Mouse (Mus musculus) myocyte (in vitro differentiated cells): ENCODE measurements around the gene Ccdc190. TPM values are rescaled to one million over a fixed set of nuclear protein-coding genes. Genes with fewer than 3 reads are reported as not detected.

ENCODE experiments used
- H3K27me3 ChIP-seq: one replicate; pipeline ENCODE4 v1.6.1; 2011; ENCODE audit not compliant: control insufficient read depth, insufficient read depth, insufficient read length
- H3K36me3 ChIP-seq: one replicate; pipeline ENCODE4 v1.6.1; 2011; ENCODE audit not compliant: control insufficient read depth, insufficient read depth
- H3K4me2 ChIP-seq: one replicate; pipeline ENCODE4 v1.6.1; 2011; ENCODE audit warnings: low read depth, control low read depth
- H3K4me3 ChIP-seq: one replicate; pipeline ENCODE4 v1.5.1; 2011; ENCODE audit warnings: mild to moderate bottlenecking, control low read depth, moderate library complexity
- H3K79me2 ChIP-seq: one replicate; pipeline ENCODE4 v1.6.1; 2011; ENCODE audit not compliant: control insufficient read depth, insufficient read depth
- H3ac ChIP-seq: one replicate; pipeline ENCODE4 v1.6.1; 2011; ENCODE audit not compliant: control insufficient read depth, insufficient read length
- CEBPB ChIP-seq: IDR thresholded peaks from 2 replicates; pipeline ENCODE4 v1.6.1; 2011; ENCODE audit warnings: mild to moderate bottlenecking, moderate library complexity; ENCODE audit not compliant: poor library complexity, insufficient read depth, severe bottlenecking
- E2F4 ChIP-seq: IDR thresholded peaks from one replicate; pipeline ENCODE4 v1.6.1; 2011; ENCODE audit warnings: mild to moderate bottlenecking, control low read depth, moderate library complexity; ENCODE audit not compliant: insufficient read depth
- MAX ChIP-seq: IDR thresholded peaks from one replicate; pipeline ENCODE4 v1.6.1; 2011; ENCODE audit warnings: low read depth, mild to moderate bottlenecking, control low read depth
- MYOD1 ChIP-seq, 3 experiments: IDR thresholded peaks; one replicate each; pipeline ENCODE4 v1.6.1; 2011; ENCODE audit warnings: control low read depth in 2 of 3, low read depth in 2 of 3, mild to moderate bottlenecking in 2 of 3, moderate library complexity in 1 of 3; ENCODE audit not compliant: insufficient read length in 2 of 3, control insufficient read depth in 1 of 3
- MYOG ChIP-seq, 3 experiments: IDR thresholded peaks; one replicate each; pipeline ENCODE4 v1.6.1; 2011; ENCODE audit warnings: control low read depth in 2 of 3, low read depth in 2 of 3, mild to moderate bottlenecking in 2 of 3; ENCODE audit not compliant: insufficient read length in 2 of 3, control insufficient read depth in 1 of 3, insufficient read depth in 1 of 3
- POLR2A ChIP-seq: IDR thresholded peaks from one replicate; pipeline ENCODE4 v1.6.1; 2011; ENCODE audit warnings: low read depth, mild to moderate bottlenecking, control low read depth, moderate library complexity; ENCODE audit not compliant: insufficient read length
- POLR2AphosphoS2 ChIP-seq: IDR thresholded peaks from one replicate; pipeline ENCODE4 v1.6.1; 2011; ENCODE audit warnings: low read depth, control low read depth; ENCODE audit not compliant: insufficient read length
- REST ChIP-seq: IDR thresholded peaks from one replicate; pipeline ENCODE4 v1.6.1; 2011; ENCODE audit warnings: mild to moderate bottlenecking, control low read depth, moderate library complexity; ENCODE audit not compliant: insufficient read depth, insufficient read length
- SRF ChIP-seq: IDR thresholded peaks from one replicate; pipeline ENCODE4 v1.6.1; 2011; ENCODE audit warnings: low read depth; ENCODE audit not compliant: control insufficient read depth, insufficient read length
- TCF12 ChIP-seq: IDR thresholded peaks from one replicate; pipeline ENCODE4 v1.6.1; 2011; ENCODE audit warnings: mild to moderate bottlenecking, control low read depth; ENCODE audit not compliant: poor library complexity, insufficient read depth, severe bottlenecking
- TCF3 ChIP-seq: IDR thresholded peaks from one replicate; pipeline ENCODE4 v1.6.1; 2011; ENCODE audit warnings: low read depth, control low read depth; ENCODE audit not compliant: insufficient read length
- USF1 ChIP-seq: IDR thresholded peaks from one replicate; pipeline ENCODE4 v1.6.1; 2011; ENCODE audit warnings: low read depth, mild to moderate bottlenecking, control low read depth, moderate library complexity
- polyA plus RNA-seq: library from polyadenylated mRNA; unstranded; fragments of >200 nt; fragmentation: generic; extraction: Trizol; gene quantifications from one replicate; pipeline ENCODE4 v1.2.1, GENCODE M21; 2012; ENCODE audit warnings: missing spikeins

Ccdc190 gene
- polyA plus RNA-seq, 1 experiment: not detected

DNA sequence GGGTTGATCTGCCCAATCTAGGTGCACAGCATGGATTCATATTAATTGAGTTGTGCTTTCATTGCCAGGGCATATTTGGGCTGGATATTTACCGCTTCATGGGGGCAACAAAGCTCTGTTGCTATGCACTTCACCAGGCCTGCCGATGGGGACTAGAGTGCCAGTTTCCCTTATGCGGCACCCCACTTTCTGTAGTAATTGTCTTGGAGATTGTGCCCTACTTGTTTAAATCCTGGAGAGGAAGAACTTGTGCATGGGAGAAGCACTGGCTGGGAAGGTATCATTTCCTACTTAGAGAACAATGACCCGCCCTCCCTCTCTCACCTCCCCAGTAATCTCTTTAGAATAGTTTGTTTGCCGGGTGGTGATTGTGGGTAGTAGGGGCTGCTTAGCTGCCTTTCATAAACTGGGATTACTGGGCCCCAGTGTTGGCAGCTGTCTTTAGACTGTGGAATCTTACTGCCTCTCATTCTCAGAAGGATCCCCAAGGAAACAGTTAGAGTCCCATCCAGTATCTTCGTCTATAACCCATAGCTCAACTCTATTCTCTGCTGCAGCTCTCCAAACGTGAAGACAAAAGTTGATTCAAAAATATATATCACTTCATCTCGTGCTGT, 587 bp upstream of the Ccdc190 start:
- Histone ChIP-seq H3K4me3 (no peak overlapping the region), H3K4me2 (no peak overlapping the region), H3K36me3 (no peaks in the 10 kb centered on the region), H3K79me2 (no peaks in the 10 kb centered on the region), H3ac (no peak overlapping the region), H3K27me3 (no peaks in the 10 kb centered on the region)
- TF ChIP-seq MYOG (IDR thresholded peaks at IDR 0.05; ENCODE audit: control insufficient read depth in 1 of 3, insufficient read depth in 1 of 3, insufficient read length in 2 of 3, low read depth in 2 of 3) (no peak), POLR2A (no peak), TCF3 (no peak), MAX (no peak), USF1 (no peak), TCF12 (no peak), REST (no peak), POLR2AphosphoS2 (no peak), E2F4 (no peak), SRF (no peak), MYOD1 (IDR thresholded peaks at IDR 0.05; ENCODE audit: control insufficient read depth in 1 of 3, insufficient read length in 2 of 3, low read depth in 2 of 3) (no peak)

DNA sequence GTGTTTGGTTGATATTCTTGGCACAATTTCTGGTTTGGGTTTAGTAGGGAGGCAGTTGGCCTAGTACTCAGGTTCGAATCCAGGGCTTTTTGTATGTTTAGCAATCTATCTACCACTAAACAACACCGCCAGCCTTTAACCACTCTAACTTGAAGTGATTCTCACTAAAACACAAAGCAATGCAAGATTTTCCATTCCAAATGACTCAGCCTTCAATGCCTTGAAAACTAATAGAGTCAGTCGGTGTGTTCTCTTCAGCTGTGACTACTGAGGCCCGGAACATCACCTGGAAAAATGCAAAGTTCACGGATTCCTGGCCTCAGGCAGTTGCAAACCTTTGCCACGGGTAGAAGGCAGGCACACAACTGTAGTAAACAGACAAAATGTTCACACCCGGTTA, 3.2 kb downstream of the Ccdc190 start:
- no peak overlapping the region for H3ac ChIP-seq
- no peak overlapping the region for H3K4me3 ChIP-seq
- no peaks in the 10 kb centered on the region for H3K27me3 ChIP-seq
- H3K36me3 ChIP-seq: no peaks in the 10 kb centered on the region
- H3K79me2 ChIP-seq: no peaks in the 10 kb centered on the region
- no peak overlapping the region for H3K4me2 ChIP-seq
- TF ChIP-seq MYOD1 (IDR thresholded peaks at IDR 0.05; ENCODE audit: control insufficient read depth in 1 of 3, insufficient read length in 2 of 3, low read depth in 2 of 3): no peak
- no peak for TF ChIP-seq USF1
- no peak for TF ChIP-seq TCF12
- no peak for TF ChIP-seq CEBPB
- no peak for TF ChIP-seq SRF
- no peak for TF ChIP-seq E2F4
- no peak for TF ChIP-seq POLR2AphosphoS2
- TF ChIP-seq TCF3: no peak
- no peak for TF ChIP-seq REST
- no peak for TF ChIP-seq MAX
- no peak for TF ChIP-seq MYOG (IDR thresholded peaks at IDR 0.05; ENCODE audit: control insufficient read depth in 1 of 3, insufficient read depth in 1 of 3, insufficient read length in 2 of 3, low read depth in 2 of 3)
- no peak for TF ChIP-seq POLR2A

DNA sequence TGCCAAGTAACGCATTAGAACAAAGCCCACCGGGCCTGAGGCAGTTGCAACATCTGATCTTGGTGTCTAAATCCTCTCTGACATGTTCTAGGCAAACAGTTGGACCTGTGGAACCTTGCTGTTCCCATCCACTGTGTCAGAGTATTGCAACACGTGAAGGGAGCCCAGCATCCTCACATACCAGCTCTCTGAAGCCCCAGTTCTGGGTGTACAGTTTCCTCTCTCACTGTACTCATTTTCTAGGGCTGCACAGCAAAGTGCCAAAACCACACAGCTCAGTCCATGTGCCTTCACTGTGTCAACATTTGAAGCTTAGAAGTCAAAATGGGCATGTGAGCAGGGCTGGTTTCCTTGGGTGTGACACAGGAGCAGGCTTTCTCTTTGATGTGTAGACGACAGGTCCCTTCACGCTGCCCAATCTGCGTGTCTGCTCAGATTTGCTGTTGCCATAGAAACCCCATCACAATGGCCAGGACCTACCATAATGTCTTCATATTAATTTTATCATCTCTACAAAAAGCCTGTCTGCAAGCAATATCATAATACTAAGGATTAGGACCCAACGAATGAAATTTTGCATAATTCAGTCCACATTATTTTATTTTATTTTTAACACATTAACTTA, 3.8 kb downstream of the Ccdc190 start:
- Histone ChIP-seq H3K4me3 (no peak overlapping the region), H3ac (no peak overlapping the region), H3K27me3 (no peaks in the 10 kb centered on the region), H3K4me2 (no peak overlapping the region), H3K79me2 (no peaks in the 10 kb centered on the region), H3K36me3 (no peaks in the 10 kb centered on the region)
- TF ChIP-seq POLR2AphosphoS2 (no peak), MYOG (IDR thresholded peaks at IDR 0.05; ENCODE audit: control insufficient read depth in 1 of 3, insufficient read depth in 1 of 3, insufficient read length in 2 of 3, low read depth in 2 of 3) (no peak), TCF12 (no peak), USF1 (no peak), POLR2A (no peak), E2F4 (no peak), CEBPB (no peak), TCF3 (no peak), MAX (no peak), REST (no peak), SRF (no peak), MYOD1 (IDR thresholded peaks at IDR 0.05; ENCODE audit: control insufficient read depth in 1 of 3, insufficient read length in 2 of 3, low read depth in 2 of 3) (no peak)

DNA sequence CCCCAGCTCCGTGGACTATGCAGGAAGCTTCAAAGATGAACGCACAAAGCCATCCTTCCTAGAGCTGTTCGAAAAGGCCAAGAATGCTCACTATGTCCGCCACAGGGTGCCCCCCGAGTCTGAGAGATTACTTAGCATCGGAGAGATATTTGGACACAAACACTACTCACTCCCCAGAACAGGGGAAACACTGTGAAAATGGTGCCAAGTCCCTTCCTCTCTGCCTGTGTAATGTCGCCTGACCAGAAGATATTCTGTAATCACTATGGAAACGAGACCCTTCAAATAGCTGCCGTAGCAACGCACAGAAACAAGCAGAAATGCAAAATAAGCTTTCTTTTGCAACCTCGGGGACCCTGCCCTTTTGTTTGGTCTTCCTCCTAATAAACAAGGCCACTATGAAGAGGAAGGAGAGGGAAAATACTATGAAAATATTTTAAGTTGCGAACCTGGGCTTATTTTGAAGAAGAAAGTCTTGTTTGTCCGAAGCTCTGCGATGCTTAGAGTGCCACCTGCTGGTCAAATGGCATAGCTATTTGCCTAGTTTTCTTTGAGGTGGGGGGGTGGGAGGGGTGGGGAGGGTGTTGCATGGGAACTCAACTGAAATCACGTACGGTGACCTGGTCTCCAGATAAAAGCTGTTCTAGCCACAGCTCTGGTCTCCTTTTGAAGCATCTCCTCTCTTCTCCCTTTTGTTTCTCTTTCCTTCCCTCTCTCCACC, 5.7 kb downstream of the Ccdc190 start:
- no peaks in the 10 kb centered on the region for H3K79me2 ChIP-seq
- TF ChIP-seq POLR2AphosphoS2: no peak
- TF ChIP-seq POLR2A: no peak
- no peak overlapping the region for H3K4me2 ChIP-seq
- no peak overlapping the region for H3K4me3 ChIP-seq
- H3K36me3 ChIP-seq: no peaks in the 10 kb centered on the region
- H3ac ChIP-seq: no peak overlapping the region
- H3K27me3 ChIP-seq: no peaks in the 10 kb centered on the region
